Mouse (Mus musculus): Measurements from ENCODE around the gene Loxl3. TPM values are rescaled to one million over a fixed set of nuclear protein-coding genes. Genes with fewer than 3 reads are reported as not detected.

Gene Loxl3
- polyA plus RNA-seq (2015; fragmentation: Nextera tagmentation; extraction: Ambion mirVana): 21.9 and 23.2 TPM in 2 replicates

- peaks cover 38% of the 10 kb centered on the region for H3K4me1 ChIP-seq
- H3K27me3 ChIP-seq: peaks cover 3% of the 10 kb centered on the region; the same call in 1 of the 2 replicates
These were observed at the start of gene Loxl3, which contains the start of gene Dok1 for GRCm38 (mm10) chr6:83033249-83034185. TSS of gene Loxl3 (plus strand) at chr6:83034173. TSS of gene Dok1 (minus strand) at chr6:83033471.

GRCm38 (mm10) chr6:82987411-82987971, 46.5 kb upstream of the Loxl3 start:
- H3K9me3 ChIP-seq: no peaks in the 10 kb centered on the region
- no peak overlapping the region for H3K4me3 ChIP-seq
- H3K9ac ChIP-seq: no peak overlapping the region
- H3K27me3 ChIP-seq: no peaks in the 10 kb centered on the region
- H3K36me3 ChIP-seq: no peaks in the 10 kb centered on the region
- H3K4me2 ChIP-seq: no peak overlapping the region
- H3K27ac ChIP-seq: no peak overlapping the region
- H3K4me1 ChIP-seq: no peaks in the 10 kb centered on the region
- ATAC-seq (ENCODE audit: borderline replicate concordance, extremely low read depth, low FRiP score, low TSS enrichment): no peak
- WGBS: 14% methylated on average over 9 of the region's 9 CpGs

More at GRCm38 (mm10) chr6:83033249-83034185, at the start of gene Loxl3, which contains the start of gene Dok1:
- H3K36me3 ChIP-seq: no peaks in the 10 kb centered on the region
- H3K27ac ChIP-seq: peak within 1 kb of the TSS; percentile 95
- peak; percentile 87 for ATAC-seq (ENCODE audit: borderline replicate concordance, extremely low read depth, low FRiP score, low TSS enrichment)
- H3K4me2 ChIP-seq: peak within 1 kb of the TSS; percentile 92
- H3K9me3 ChIP-seq: no peaks in the 10 kb centered on the region
- H3K4me3 ChIP-seq: peak within 1 kb of the TSS; percentile 76
- under 1% methylated on average over 51 of the region's 51 CpGs for WGBS
- peak within 1 kb of the TSS; percentile 60 for H3K9ac ChIP-seq

DNA sequence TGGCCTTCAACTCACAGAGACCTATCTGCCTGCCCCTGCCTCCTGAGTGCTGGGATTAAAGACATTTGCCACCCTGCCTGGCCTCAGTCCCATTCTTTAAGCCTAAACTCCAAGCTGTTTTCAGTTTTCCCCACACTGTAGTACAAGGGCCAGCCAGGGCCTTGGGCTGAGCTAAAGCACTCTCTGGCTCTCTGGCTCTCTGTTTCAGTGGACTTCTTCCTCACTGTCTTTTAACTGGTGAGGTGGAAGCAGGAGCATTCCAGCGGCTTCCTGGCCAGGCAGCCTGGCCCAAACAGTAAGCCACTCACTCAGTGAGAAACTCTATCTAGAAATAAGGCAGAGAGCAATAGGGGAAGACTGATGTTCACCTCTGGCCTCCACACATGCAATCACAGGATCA, 40.3 kb upstream of the Loxl3 start:
- no peak overlapping the region for H3K9ac ChIP-seq
- H3K4me1 ChIP-seq: peaks cover 9% of the 10 kb centered on the region
- H3K27me3 ChIP-seq: no peaks in the 10 kb centered on the region
- 23% methylated on average over 1 of the region's 1 CpGs for WGBS
- ATAC-seq (ENCODE audit: borderline replicate concordance, extremely low read depth, low FRiP score, low TSS enrichment): no peak
- H3K4me2 ChIP-seq: no peak overlapping the region
- H3K36me3 ChIP-seq: no peaks in the 10 kb centered on the region
- no peak overlapping the region for H3K27ac ChIP-seq
- no peak overlapping the region for H3K4me3 ChIP-seq
- no peaks in the 10 kb centered on the region for H3K9me3 ChIP-seq

- Histone ChIP-seq H3K36me3 (no peaks in the 10 kb centered on the region), H3K4me3 (no peak overlapping the region), H3K4me2 (no peak overlapping the region), H3K4me1 (peaks cover 9% of the 10 kb centered on the region), H3K9ac (no peak overlapping the region), H3K9me3 (no peaks in the 10 kb centered on the region), H3K27ac (no peak overlapping the region), H3K27me3 (no peaks in the 10 kb centered on the region)
- WGBS: 70% methylated on average over 7 of the region's 7 CpGs
- ATAC-seq (ENCODE audit: borderline replicate concordance, extremely low read depth, low FRiP score, low TSS enrichment): no peak
These were observed 39.6 kb upstream of the Loxl3 start for GRCm38 (mm10) chr6:82994372-82994771.

DNA sequence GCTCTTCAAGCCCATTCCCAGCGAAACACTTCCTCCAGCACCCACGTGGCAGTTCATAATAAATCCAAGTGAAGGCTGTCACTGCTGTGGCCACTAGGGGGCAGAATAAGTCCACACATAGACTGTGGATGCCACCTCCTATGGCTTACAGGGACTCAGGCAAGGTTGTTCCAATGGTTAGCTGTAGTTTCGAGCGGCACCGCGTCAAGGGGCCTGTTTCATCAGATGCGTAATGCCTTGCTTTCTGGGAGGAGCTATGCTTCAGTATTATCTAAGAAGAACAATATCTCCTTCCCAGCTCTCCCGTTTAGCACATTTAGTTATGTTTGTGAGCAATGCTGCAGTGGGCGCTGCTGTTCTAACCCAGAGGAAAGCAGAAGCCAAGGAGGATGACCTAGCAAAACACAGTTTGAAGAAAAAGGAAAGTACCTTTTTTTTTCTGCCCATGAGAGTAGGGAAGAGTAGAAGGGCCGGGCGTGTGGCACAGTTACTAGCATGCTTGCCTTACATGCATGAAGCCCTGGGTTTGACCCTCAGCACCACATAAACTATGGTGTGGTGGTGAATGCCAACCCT, 37.1 kb upstream of the Loxl3 start:
- 8% methylated on average over 11 of the region's 11 CpGs for WGBS
- H3K4me1 ChIP-seq: peaks cover 9% of the 10 kb centered on the region
- peak overlapping the region; percentile 39 for H3K4me2 ChIP-seq
- peak overlapping the region; percentile 46 for H3K27ac ChIP-seq
- peak overlapping the region; percentile 0; the same call in 1 of the 2 replicates for H3K4me3 ChIP-seq
- H3K36me3 ChIP-seq: no peaks in the 10 kb centered on the region
- H3K27me3 ChIP-seq: no peaks in the 10 kb centered on the region
- H3K9ac ChIP-seq: no peak overlapping the region
- no peaks in the 10 kb centered on the region for H3K9me3 ChIP-seq
- peak; percentile 94 for ATAC-seq (ENCODE audit: borderline replicate concordance, extremely low read depth, low FRiP score, low TSS enrichment)

DNA sequence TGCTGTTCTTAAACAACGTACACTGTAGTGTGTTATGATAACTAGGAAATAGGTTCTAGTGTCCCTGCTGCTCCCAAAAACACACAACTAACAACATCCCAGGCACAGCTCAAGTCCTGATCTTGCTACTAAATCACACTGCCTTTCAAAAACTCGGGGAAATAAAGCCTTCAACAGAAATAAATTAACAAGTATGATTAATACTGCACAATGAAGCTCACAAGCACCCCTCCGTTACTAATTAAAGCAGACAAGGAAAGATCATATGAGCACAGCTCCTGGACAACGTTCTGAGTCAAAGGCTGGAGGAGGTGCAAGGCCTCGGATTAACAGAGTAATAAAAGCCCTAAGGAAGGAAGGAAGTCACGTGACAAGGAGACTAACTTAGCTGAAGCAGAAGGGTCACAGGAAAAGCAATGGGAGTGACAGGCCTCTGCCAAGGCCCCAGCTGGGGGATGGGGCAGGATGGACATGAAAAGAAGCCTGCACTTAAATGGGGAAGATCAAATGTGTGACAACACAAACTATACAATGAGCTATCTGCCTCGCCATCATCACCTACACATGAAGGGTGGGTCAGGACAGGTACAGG, 36.4 kb upstream of the Loxl3 start:
- H3K36me3 ChIP-seq: no peaks in the 10 kb centered on the region
- peaks cover 9% of the 10 kb centered on the region for H3K4me1 ChIP-seq
- WGBS: 51% methylated on average over 7 of the region's 7 CpGs
- no peaks in the 10 kb centered on the region for H3K27me3 ChIP-seq
- H3K27ac ChIP-seq: peak overlapping the region; percentile 46
- no peaks in the 10 kb centered on the region for H3K9me3 ChIP-seq
- peak; percentile 46; the same call in 1 of the 2 replicates for ATAC-seq (ENCODE audit: borderline replicate concordance, extremely low read depth, low FRiP score, low TSS enrichment)
- peak overlapping the region; percentile 39; the same call in 1 of the 2 replicates for H3K4me2 ChIP-seq
- H3K9ac ChIP-seq: no peak overlapping the region
- no peak overlapping the region for H3K4me3 ChIP-seq

- Histone ChIP-seq H3K4me3 (no peak overlapping the region), H3K9me3 (no peaks in the 10 kb centered on the region), H3K4me2 (peak overlapping the region; percentile 1; the same call in 1 of the 2 replicates), H3K27me3 (no peaks in the 10 kb centered on the region), H3K36me3 (no peaks in the 10 kb centered on the region), H3K27ac (peak overlapping the region; percentile 10; the same call in 1 of the 2 replicates), H3K9ac (no peak overlapping the region), H3K4me1 (peaks cover 9% of the 10 kb centered on the region)
- ATAC-seq (ENCODE audit: borderline replicate concordance, extremely low read depth, low FRiP score, low TSS enrichment): no peak
- 69% methylated on average over 4 of the region's 4 CpGs for WGBS
These were observed 35.6 kb upstream of the Loxl3 start for GRCm38 (mm10) chr6:82998326-82998725.

GRCm38 (mm10) chr6:82999986-83000385, 34.0 kb upstream of the Loxl3 start:
- no peak overlapping the region for H3K4me3 ChIP-seq
- H3K4me1 ChIP-seq: peaks cover 13% of the 10 kb centered on the region
- H3K27ac ChIP-seq: peak overlapping the region; percentile 22; the same call in 1 of the 2 replicates
- H3K9me3 ChIP-seq: no peaks in the 10 kb centered on the region
- H3K9ac ChIP-seq: no peak overlapping the region
- H3K27me3 ChIP-seq: no peaks in the 10 kb centered on the region
- no peak overlapping the region for H3K4me2 ChIP-seq
- 44% methylated on average over 8 of the region's 8 CpGs for WGBS
- no peaks in the 10 kb centered on the region for H3K36me3 ChIP-seq
- no peak for ATAC-seq (ENCODE audit: borderline replicate concordance, extremely low read depth, low FRiP score, low TSS enrichment)

GRCm38 (mm10) chr6:83003082-83003481, 30.9 kb upstream of the Loxl3 start:
- no peak for ATAC-seq (ENCODE audit: borderline replicate concordance, extremely low read depth, low FRiP score, low TSS enrichment)
- Histone ChIP-seq H3K27me3 (no peaks in the 10 kb centered on the region), H3K9me3 (no peaks in the 10 kb centered on the region), H3K4me1 (peaks cover 5% of the 10 kb centered on the region; the same call in 1 of the 2 replicates), H3K9ac (no peak overlapping the region), H3K27ac (no peak overlapping the region), H3K36me3 (no peaks in the 10 kb centered on the region), H3K4me3 (no peak overlapping the region), H3K4me2 (no peak overlapping the region)
- 92% methylated on average over 1 of the region's 1 CpGs for WGBS

DNA sequence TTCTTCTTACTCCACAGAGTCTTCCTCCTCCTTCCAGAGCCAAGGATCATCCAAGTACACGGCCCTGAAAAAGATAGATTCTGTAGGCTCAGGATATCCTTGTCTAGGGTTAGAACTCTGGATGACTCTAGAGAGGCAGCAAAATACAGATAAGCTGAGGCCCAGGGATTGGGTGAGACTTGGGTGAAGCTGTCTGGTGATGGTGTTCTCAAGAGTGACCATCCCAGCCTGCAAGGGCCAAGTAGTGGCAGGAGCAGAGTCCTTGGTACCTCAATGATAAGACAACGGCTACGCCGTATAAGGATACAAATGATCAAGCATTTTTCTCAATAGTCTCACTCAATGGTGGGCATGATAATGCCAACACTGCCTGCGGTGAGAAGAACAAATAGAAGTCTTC, 30.1 kb upstream of the Loxl3 start:
- Histone ChIP-seq H3K36me3 (no peaks in the 10 kb centered on the region), H3K9me3 (no peaks in the 10 kb centered on the region), H3K4me2 (no peak overlapping the region), H3K9ac (no peak overlapping the region), H3K4me3 (no peak overlapping the region), H3K4me1 (peaks cover 5% of the 10 kb centered on the region; the same call in 1 of the 2 replicates), H3K27me3 (no peaks in the 10 kb centered on the region), H3K27ac (no peak overlapping the region)
- WGBS: 72% methylated on average over 5 of the region's 5 CpGs
- ATAC-seq (ENCODE audit: borderline replicate concordance, extremely low read depth, low FRiP score, low TSS enrichment): no peak

- Histone ChIP-seq H3K9me3 (no peaks in the 10 kb centered on the region), H3K27me3 (no peaks in the 10 kb centered on the region), H3K9ac (no peak overlapping the region), H3K27ac (no peak overlapping the region), H3K4me1 (peaks cover 5% of the 10 kb centered on the region; the same call in 1 of the 2 replicates), H3K4me3 (no peak overlapping the region), H3K36me3 (no peaks in the 10 kb centered on the region), H3K4me2 (no peak overlapping the region)
- 57% methylated on average over 2 of the region's 2 CpGs for WGBS
- ATAC-seq (ENCODE audit: borderline replicate concordance, extremely low read depth, low FRiP score, low TSS enrichment): no peak
These were observed 29.7 kb upstream of the Loxl3 start for GRCm38 (mm10) chr6:83004309-83004708.

All from lung, embryonic 15.5 days (tissue).